Mouse (Mus musculus) stomach, postnatal 0 days (tissue): Measurements from ENCODE around the gene Hist1h2ae.
A peak's percentile ranks its signal among the peaks of the same experiment; 100 is the strongest.

Experiments
- CTCF ChIP-seq: IDR thresholded peaks from 2 replicates; pipeline ENCODE4 v1.5.1; 2016; ENCODE audit warnings: antibody characterized with exemption, low read depth, mild to moderate bottlenecking, moderate library complexity
- EP300 ChIP-seq: optimal IDR thresholded peaks from 2 replicates; pipeline ENCODE3; 2016; ENCODE audit warnings: antibody characterized with exemption

- TF ChIP-seq CTCF (no peak), EP300 (peak; percentile 91)
Observed at GRCm38 (mm10) chr13:23581408-23582218, 10.6 kb upstream of the Hist1h2ae start, which contains the start of gene Hist1h4d.
